Mouse (Mus musculus) embryonic facial prominence, embryonic 11.5 days (tissue): ENCODE measurements around the gene Vwc2l. TPM values are rescaled to one million over a fixed set of nuclear protein-coding genes. Genes with fewer than 3 reads are reported as not detected.

Source experiments
- ATAC-seq: fragments of 200-750 bp; cut with Nextera tagmentation; replicated peaks from 2 replicates; pipeline ENCODE4 v1.8.0; 2017; ENCODE audit warnings: low read depth; ENCODE audit not compliant: insufficient number of reproducible peaks, low FRiP score, low TSS enrichment
- DNase-seq: peaks from one replicate; pipeline ENCODE4 v3.0.0-alpha.2; 2015; ENCODE audit warnings: low spot score
- H3K27ac ChIP-seq: fragments of 300-500 bp; sonication (generic); replicated peaks from 2 replicates; pipeline ENCODE4 v1.5.1; 2014; ENCODE audit warnings: mild to moderate bottlenecking, low read depth, low read length, control low read depth
- H3K27me3 ChIP-seq: fragments of 300-500 bp; sonication (generic); 2 replicates; pipeline ENCODE4 v1.6.1; 2014; ENCODE audit warnings: mild to moderate bottlenecking, low read length, moderate library complexity, mixed read lengths; ENCODE audit not compliant: control insufficient read depth, insufficient read depth
- H3K36me3 ChIP-seq: fragments of 300-500 bp; sonication (generic); replicated peaks from 2 replicates; pipeline ENCODE4 v1.6.1; 2014; ENCODE audit warnings: low read depth, mild to moderate bottlenecking, low read length, moderate library complexity, mixed read lengths; ENCODE audit not compliant: control insufficient read depth, insufficient read depth
- H3K4me1 ChIP-seq: fragments of 300-500 bp; sonication (generic); 2 replicates; pipeline ENCODE4 v1.6.1; 2014; ENCODE audit warnings: low read length, mixed read lengths; ENCODE audit not compliant: control insufficient read depth, insufficient read depth
- H3K4me2 ChIP-seq: fragments of 300-500 bp; sonication (generic); 2 replicates; pipeline ENCODE4 v1.6.1; 2014; ENCODE audit warnings: low read depth, mild to moderate bottlenecking, control low read depth, low read length, moderate library complexity
- H3K4me3 ChIP-seq: fragments of 300-500 bp; sonication (generic); 2 replicates; pipeline ENCODE4 v1.5.1; 2014; ENCODE audit warnings: low read depth, low read length, control low read depth
- H3K9ac ChIP-seq: fragments of 300-500 bp; sonication (generic); replicated peaks from 2 replicates; pipeline ENCODE4 v1.6.1; 2014; ENCODE audit warnings: mild to moderate bottlenecking, control low read depth, low read length
- H3K9me3 ChIP-seq: fragments of 300-500 bp; sonication (generic); replicated peaks from 2 replicates; pipeline ENCODE4 v1.6.1; 2016; ENCODE audit warnings: mild to moderate bottlenecking, low read length, inconsistent platforms, mixed read lengths; ENCODE audit not compliant: control insufficient read depth
- WGBS: fragments of 180-500 bp; shearing (Covaris S2); extraction: QIAGEN DNeasy Blood & Tissue Kit; methylation state at CpG from one replicate; pipeline ENCODE4 v1.1.7; 2014; 5-methylcytosine and 5-hydroxymethylcytosine counted together
- polyA plus RNA-seq: library from polyadenylated mRNA; unstranded; fragments of >200 nt; fragmentation: Nextera tagmentation; extraction: Ambion mirVana; gene quantifications from 2 replicates; pipeline ENCODE4 v1.2.1, GENCODE M21; 2014

The Vwc2l gene
- polyA plus RNA-seq, 1 experiment from 2014 or later, result 0.24 TPM

- Histone ChIP-seq H3K4me3 (no peak overlapping the region), H3K9ac (no peak overlapping the region), H3K4me1 (no peaks in the 10 kb centered on the region), H3K4me2 (no peak overlapping the region), H3K27ac (no peak overlapping the region), H3K36me3 (no peaks in the 10 kb centered on the region), H3K27me3 (no peaks in the 10 kb centered on the region), H3K9me3 (no peaks in the 10 kb centered on the region)
- WGBS, result 45% methylated on average over 4 of the region's 4 CpGs
- DNase-seq (no peak), ATAC-seq (no peak)
These were observed 185.7 kb downstream of the Vwc2l start for GRCm38 (mm10) chr1:70911235-70911634.

GRCm38 (mm10) chr1:70913071-70913470, 187.6 kb downstream of the Vwc2l start:
- no peak overlapping the region for H3K27ac ChIP-seq
- H3K4me2 ChIP-seq, result no peak overlapping the region
- no peak overlapping the region for H3K9ac ChIP-seq
- no peak for DNase-seq
- no peaks in the 10 kb centered on the region for H3K9me3 ChIP-seq
- H3K4me1 ChIP-seq, result no peaks in the 10 kb centered on the region
- ATAC-seq, result no peak
- no peaks in the 10 kb centered on the region for H3K36me3 ChIP-seq
- no peak overlapping the region for H3K4me3 ChIP-seq
- WGBS, result 75% methylated on average over 9 of the region's 9 CpGs
- no peaks in the 10 kb centered on the region for H3K27me3 ChIP-seq

- no peaks in the 10 kb centered on the region for H3K27me3 ChIP-seq
- ATAC-seq, result no peak
- whole genome bisulfite sequencing, result 75% methylated on average over 2 of the region's 2 CpGs
- H3K36me3 ChIP-seq, result no peaks in the 10 kb centered on the region
- H3K4me1 ChIP-seq, result no peaks in the 10 kb centered on the region
- H3K9ac ChIP-seq, result no peak overlapping the region
- no peaks in the 10 kb centered on the region for H3K9me3 ChIP-seq
- H3K4me2 ChIP-seq, result no peak overlapping the region
- H3K27ac ChIP-seq, result no peak overlapping the region
- H3K4me3 ChIP-seq, result no peak overlapping the region
- no peak for DNase-seq
These were observed 192.9 kb downstream of the Vwc2l start for GRCm38 (mm10) chr1:70918173-70919036.

GRCm38 (mm10) chr1:70933016-70933415, 207.5 kb downstream of the Vwc2l start:
- Histone ChIP-seq H3K4me1 (no peaks in the 10 kb centered on the region), H3K9ac (no peak overlapping the region), H3K4me2 (no peak overlapping the region), H3K36me3 (no peaks in the 10 kb centered on the region), H3K27me3 (no peaks in the 10 kb centered on the region), H3K9me3 (no peaks in the 10 kb centered on the region), H3K27ac (no peak overlapping the region), H3K4me3 (no peak overlapping the region)
- ATAC-seq, result no peak
- WGBS, result 93% methylated on average over 4 of the region's 4 CpGs
- DNase-seq, result no peak
